Mouse (Mus musculus) lung, embryonic 16.5 days (tissue): Measurements from ENCODE around the gene Zfp597. TPM values are rescaled to one million over a fixed set of nuclear protein-coding genes. Genes with fewer than 3 reads are reported as not detected.
"Not testable (repeated sequence)": the region's sequence is repeated elsewhere in the genome, so short reads cannot be mapped to it uniquely, and the experiment has no call there.

Experiments
- ATAC-seq: fragments of 200-750 bp; cut with Nextera tagmentation; 2 replicates; pipeline ENCODE4 v1.8.0; 2017; ENCODE audit warnings: low read depth, mild to moderate bottlenecking, moderate library complexity
- H3K27ac ChIP-seq: fragments of 300-500 bp; sonication (generic); 2 replicates; pipeline ENCODE4 v1.5.1; 2014; ENCODE audit warnings: mild to moderate bottlenecking, control low read depth, low read length
- H3K27me3 ChIP-seq: fragments of 300-500 bp; sonication (generic); 2 replicates; pipeline ENCODE4 v1.6.1; 2014; ENCODE audit warnings: low read depth, low read length, mixed read lengths; ENCODE audit not compliant: control insufficient read depth, insufficient read depth
- H3K36me3 ChIP-seq: fragments of 300-500 bp; sonication (generic); 2 replicates; pipeline ENCODE4 v1.6.1; 2014; ENCODE audit warnings: low read length; ENCODE audit not compliant: control insufficient read depth, insufficient read depth
- H3K4me1 ChIP-seq: fragments of 300-500 bp; sonication (generic); replicated peaks from 2 replicates; pipeline ENCODE4 v1.6.1; 2014; ENCODE audit warnings: low read length, mixed read lengths; ENCODE audit not compliant: control insufficient read depth, insufficient read depth
- H3K4me2 ChIP-seq: fragments of 300-500 bp; sonication (generic); 2 replicates; pipeline ENCODE4 v1.6.1; 2014; ENCODE audit warnings: low read depth, low read length, control low read depth
- H3K4me3 ChIP-seq: fragments of 300-500 bp; sonication (generic); 2 replicates; pipeline ENCODE4 v1.5.1; 2014; ENCODE audit warnings: mild to moderate bottlenecking, low read length, control low read depth
- H3K9ac ChIP-seq: fragments of 300-500 bp; sonication (generic); 2 replicates; pipeline ENCODE4 v1.6.1; 2014; ENCODE audit warnings: low read length, control low read depth
- H3K9me3 ChIP-seq: fragments of 300-500 bp; sonication (generic); 2 replicates; pipeline ENCODE4 v1.6.1; 2016; ENCODE audit warnings: low read length; ENCODE audit not compliant: control insufficient read depth
- WGBS: fragments of 180-500 bp; shearing (Covaris S2); extraction: QIAGEN DNeasy Blood & Tissue Kit; methylation state at CpG from one replicate; pipeline ENCODE4 v1.1.7; 2014; 5-methylcytosine and 5-hydroxymethylcytosine counted together
- microRNA-seq: library from miRNA; unstranded; fragments of <30 nt; microRNA quantifications from one replicate; pipeline ENCODE4, GENCODE M21; 2016
- polyA plus RNA-seq: library from polyadenylated mRNA; unstranded; fragments of >200 nt; fragmentation: Nextera tagmentation; extraction: Ambion mirVana; gene quantifications from 2 replicates; pipeline ENCODE4 v1.2.1, GENCODE M21; 2015

The Zfp597 gene
- polyA plus RNA-seq, 1 experiment from 2014 or later: 7.3 TPM

- 91% methylated on average over 2 of the region's 2 CpGs for WGBS
- Histone ChIP-seq H3K4me1 (no peaks in the 10 kb centered on the region), H3K4me2 (no peak overlapping the region), H3K9ac (no peak overlapping the region), H3K27me3 (no peaks in the 10 kb centered on the region), H3K4me3 (no peak overlapping the region), H3K36me3 (no peaks in the 10 kb centered on the region), H3K27ac (no peak overlapping the region), H3K9me3 (no peaks in the 10 kb centered on the region)
- no peak for ATAC-seq
These were observed 64.2 kb downstream of the Zfp597 start for GRCm38 (mm10) chr16:3820202-3820601.

DNA sequence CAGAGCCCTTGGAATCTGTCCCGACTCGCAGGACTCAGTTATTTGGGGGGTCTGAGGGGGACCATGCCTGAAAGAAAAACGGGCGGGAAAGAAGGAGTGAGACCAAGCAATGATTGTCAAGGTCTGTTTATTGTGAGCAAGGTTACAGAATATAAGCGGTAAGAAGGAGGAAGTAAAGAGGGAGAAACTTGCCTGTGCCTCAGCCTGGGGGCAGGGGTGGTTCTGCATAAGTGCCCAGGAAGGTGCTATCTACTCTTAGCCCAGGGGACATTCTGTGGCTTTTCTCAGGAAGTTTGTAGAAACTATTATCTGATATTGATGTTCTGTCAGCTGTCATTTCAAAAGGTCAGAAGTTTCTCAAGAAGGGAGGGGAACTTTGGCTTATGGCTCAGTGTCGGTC lies 69.7 kb downstream of the Zfp597 start:
- H3K27ac ChIP-seq, H3K9me3 ChIP-seq, ATAC-seq, H3K9ac ChIP-seq, H3K36me3 ChIP-seq, H3K4me3 ChIP-seq, H3K4me2 ChIP-seq, H3K4me1 ChIP-seq, H3K27me3 ChIP-seq: not testable (repeated sequence)
- whole genome bisulfite sequencing: 82% methylated on average over 6 of the region's 6 CpGs

Small RNA genes lying within 50 kb of the gene (microRNA-seq; reads per million reads assigned to microRNA genes)
- gene Gm23493: not detected

Other genes starting within 250 kb of the Zfp597 start
- gene Mefv, start 166.5 kb downstream of the Zfp597 start, polyA plus RNA-seq: 0.08 TPM in 1 of 2 replicates, not detected in the other
- 44.9 and 48.0 TPM in 2 replicates for gene Zfp263, start 140.5 kb downstream of the Zfp597 start, polyA plus RNA-seq
- not detected in 2 replicates for gene Olfr15, start 53.7 kb downstream of the Zfp597 start, polyA plus RNA-seq
- 1.1 and 1.3 TPM in 2 replicates for gene Zfp174, start 37.3 kb downstream of the Zfp597 start, polyA plus RNA-seq
- gene Naa60, start 12.2 kb downstream of the Zfp597 start, polyA plus RNA-seq: 48.1 and 49.2 TPM in 2 replicates
- gene Gm20695, start 87 bp upstream of the Zfp597 start, polyA plus RNA-seq: 1.5 and 2.0 TPM in 2 replicates
- gene 1700037C18Rik, start 24.1 kb upstream of the Zfp597 start, polyA plus RNA-seq: 9.4 and 11.1 TPM in 2 replicates
- gene Cluap1, start 24.2 kb upstream of the Zfp597 start, polyA plus RNA-seq: 22.2 and 23.9 TPM in 2 replicates
- gene Nlrc3, start 92.1 kb upstream of the Zfp597 start, polyA plus RNA-seq: 1.9 and 2.1 TPM in 2 replicates
- 16.5 and 17.0 TPM in 2 replicates for gene Slx4, start 119.2 kb upstream of the Zfp597 start, polyA plus RNA-seq
- gene Dnase1, start 152.4 kb upstream of the Zfp597 start, polyA plus RNA-seq: 3.2 and 4.1 TPM in 2 replicates
- 88.9 and 90.8 TPM in 2 replicates for gene Trap1, start 193.3 kb upstream of the Zfp597 start, polyA plus RNA-seq